Mouse (Mus musculus): ENCODE data around the gene Gzf1.

The Gzf1 gene

GRCm38 (mm10) chr2:148706409-148707201 is 25.8 kb downstream of the Gzf1 start:
- DNase-seq: peak in 1 of 2 experiments; percentile 35

GRCm38 (mm10) chr2:148707202-148707530 is 26.3 kb downstream of the Gzf1 start:
- no peak for DNase-seq

GRCm38 (mm10) chr2:148712326-148712725 is 31.5 kb downstream of the Gzf1 start:
- DNase-seq: no peak

- DNase-seq: no peak
Observed at GRCm38 (mm10) chr2:148717072-148717471, 36.2 kb downstream of the Gzf1 start.

GRCm38 (mm10) chr2:148719271-148719995 is 38.6 kb downstream of the Gzf1 start:
- no peak for DNase-seq

GRCm38 (mm10) chr2:148731614-148732326 is 50.9 kb downstream of the Gzf1 start:
- peak; percentile 68 to 78 for DNase-seq

GRCm38 (mm10) chr2:148732327-148733000 is 51.6 kb downstream of the Gzf1 start, which contains the start of gene Napb:
Gene Napb, minus strand, starts transcription at chr2:148732467.
- DNase-seq: peak; percentile 95 to 97
